Mouse (Mus musculus): ENCODE data around the gene Zfp446. TPM values are rescaled to one million over a fixed set of nuclear protein-coding genes. Genes with fewer than 3 reads are reported as not detected.

Zfp446 gene
- polyA plus RNA-seq, 1 experiment from 2014 or later, result 9.6 TPM

GRCm38 (mm10) chr7:12978931-12979722, 1.5 kb downstream of the Zfp446 start:
- H3K4me2 ChIP-seq, result peak overlapping the region; percentile 76
- 88% methylated on average over 18 of the region's 18 CpGs for WGBS
- H3K27me3 ChIP-seq (ENCODE audit: control insufficient read depth, insufficient read depth, low read length), result no peaks in the 10 kb centered on the region
- H3K4me3 ChIP-seq (ENCODE audit: low read depth, low read length), result no peak overlapping the region
- peaks cover 5% of the 10 kb centered on the region for H3K4me1 ChIP-seq (ENCODE audit: control insufficient read depth, insufficient read depth, low read length)
- ATAC-seq (ENCODE audit: low FRiP score), result no peak
- peak overlapping the region; percentile 76 for H3K9ac ChIP-seq (ENCODE audit: low read length)
- no peak for DNase-seq (ENCODE audit: low spot score, missing footprints)
- H3K36me3 ChIP-seq (ENCODE audit: control insufficient read depth, insufficient read depth, low read length), result no peaks in the 10 kb centered on the region
- H3K9me3 ChIP-seq (ENCODE audit: control insufficient read depth, low read length), result no peaks in the 10 kb centered on the region
- H3K27ac ChIP-seq (ENCODE audit: low read depth, low read length), result no peak overlapping the region; the same call in 1 of the 2 replicates

GRCm38 (mm10) chr7:12979776-12980175, 2.1 kb downstream of the Zfp446 start:
- no peak for DNase-seq (ENCODE audit: low spot score, missing footprints)
- WGBS, result 82% methylated on average over 6 of the region's 6 CpGs
- no peaks in the 10 kb centered on the region for H3K27me3 ChIP-seq (ENCODE audit: control insufficient read depth, insufficient read depth, low read length)

GRCm38 (mm10) chr7:12980291-12980690, 2.6 kb downstream of the Zfp446 start:
- Histone ChIP-seq H3K27me3 (ENCODE audit: control insufficient read depth, insufficient read depth, low read length) (no peaks in the 10 kb centered on the region), H3K9ac (ENCODE audit: low read length) (no peak overlapping the region), H3K27ac (ENCODE audit: low read depth, low read length) (no peak overlapping the region), H3K4me2 (no peak overlapping the region), H3K4me3 (ENCODE audit: low read depth, low read length) (no peak overlapping the region), H3K9me3 (ENCODE audit: control insufficient read depth, low read length) (no peaks in the 10 kb centered on the region), H3K36me3 (ENCODE audit: control insufficient read depth, insufficient read depth, low read length) (no peaks in the 10 kb centered on the region), H3K4me1 (ENCODE audit: control insufficient read depth, insufficient read depth, low read length) (peaks cover 5% of the 10 kb centered on the region)
- no peak for DNase-seq (ENCODE audit: low spot score, missing footprints)
- ATAC-seq (ENCODE audit: low FRiP score), result no peak
- WGBS, result 87% methylated on average over 7 of the region's 7 CpGs

More at GRCm38 (mm10) chr7:12979776-12980175, 2.1 kb downstream of the Zfp446 start:
- Histone ChIP-seq H3K9ac (ENCODE audit: low read length) (no peak overlapping the region), H3K27ac (ENCODE audit: low read depth, low read length) (no peak overlapping the region), H3K4me1 (ENCODE audit: control insufficient read depth, insufficient read depth, low read length) (peaks cover 5% of the 10 kb centered on the region), H3K4me2 (no peak overlapping the region), H3K9me3 (ENCODE audit: control insufficient read depth, low read length) (no peaks in the 10 kb centered on the region), H3K4me3 (ENCODE audit: low read depth, low read length) (no peak overlapping the region), H3K36me3 (ENCODE audit: control insufficient read depth, insufficient read depth, low read length) (no peaks in the 10 kb centered on the region)
- no peak for ATAC-seq (ENCODE audit: low FRiP score)

GRCm38 (mm10) chr7:12985724-12986123, 8.1 kb downstream of the Zfp446 start:
- 84% methylated on average over 1 of the region's 1 CpGs for WGBS
- no peak for DNase-seq (ENCODE audit: low spot score, missing footprints)
- ATAC-seq (ENCODE audit: low FRiP score), result no peak

DNA sequence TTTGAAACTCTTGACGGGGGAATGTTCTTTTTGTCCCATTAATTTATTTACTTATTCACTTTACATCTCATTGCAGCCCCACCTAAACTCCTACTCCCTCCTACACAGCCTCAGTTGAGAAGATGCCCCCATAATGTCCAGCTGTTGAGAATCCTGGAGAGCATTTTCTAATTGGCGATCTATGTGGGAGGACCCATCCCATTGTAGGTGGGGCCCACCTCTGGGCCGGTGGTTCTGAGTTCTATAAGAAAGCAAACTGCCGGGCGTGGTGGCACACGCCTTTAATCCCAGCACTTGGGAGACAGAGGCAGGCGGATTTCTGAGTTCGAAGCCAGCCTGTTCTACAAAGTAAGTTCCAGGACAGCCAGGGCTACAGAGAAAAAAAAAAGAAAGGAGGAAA, 9.3 kb downstream of the Zfp446 start:
- H3K27ac ChIP-seq (ENCODE audit: low read depth, low read length), result no peak overlapping the region
- no peaks in the 10 kb centered on the region for H3K36me3 ChIP-seq (ENCODE audit: control insufficient read depth, insufficient read depth, low read length)
- H3K4me1 ChIP-seq (ENCODE audit: control insufficient read depth, insufficient read depth, low read length), result no peaks in the 10 kb centered on the region
- H3K4me3 ChIP-seq (ENCODE audit: low read depth, low read length), result no peak overlapping the region
- no peak overlapping the region for H3K4me2 ChIP-seq
- H3K27me3 ChIP-seq (ENCODE audit: control insufficient read depth, insufficient read depth, low read length), result no peaks in the 10 kb centered on the region
- no peak overlapping the region for H3K9ac ChIP-seq (ENCODE audit: low read length)
- 86% methylated on average over 8 of the region's 8 CpGs for WGBS
- no peaks in the 10 kb centered on the region for H3K9me3 ChIP-seq (ENCODE audit: control insufficient read depth, low read length)
- DNase-seq (ENCODE audit: low spot score, missing footprints) (no peak), ATAC-seq (ENCODE audit: low FRiP score) (no peak)

More at GRCm38 (mm10) chr7:12985724-12986123, 8.1 kb downstream of the Zfp446 start:
- Histone ChIP-seq H3K4me3 (ENCODE audit: low read depth, low read length) (no peak overlapping the region), H3K27me3 (ENCODE audit: control insufficient read depth, insufficient read depth, low read length) (no peaks in the 10 kb centered on the region), H3K36me3 (ENCODE audit: control insufficient read depth, insufficient read depth, low read length) (no peaks in the 10 kb centered on the region), H3K4me2 (no peak overlapping the region), H3K9me3 (ENCODE audit: control insufficient read depth, low read length) (no peaks in the 10 kb centered on the region), H3K4me1 (ENCODE audit: control insufficient read depth, insufficient read depth, low read length) (no peaks in the 10 kb centered on the region), H3K9ac (ENCODE audit: low read length) (no peak overlapping the region), H3K27ac (ENCODE audit: low read depth, low read length) (no peak overlapping the region)

DNA sequence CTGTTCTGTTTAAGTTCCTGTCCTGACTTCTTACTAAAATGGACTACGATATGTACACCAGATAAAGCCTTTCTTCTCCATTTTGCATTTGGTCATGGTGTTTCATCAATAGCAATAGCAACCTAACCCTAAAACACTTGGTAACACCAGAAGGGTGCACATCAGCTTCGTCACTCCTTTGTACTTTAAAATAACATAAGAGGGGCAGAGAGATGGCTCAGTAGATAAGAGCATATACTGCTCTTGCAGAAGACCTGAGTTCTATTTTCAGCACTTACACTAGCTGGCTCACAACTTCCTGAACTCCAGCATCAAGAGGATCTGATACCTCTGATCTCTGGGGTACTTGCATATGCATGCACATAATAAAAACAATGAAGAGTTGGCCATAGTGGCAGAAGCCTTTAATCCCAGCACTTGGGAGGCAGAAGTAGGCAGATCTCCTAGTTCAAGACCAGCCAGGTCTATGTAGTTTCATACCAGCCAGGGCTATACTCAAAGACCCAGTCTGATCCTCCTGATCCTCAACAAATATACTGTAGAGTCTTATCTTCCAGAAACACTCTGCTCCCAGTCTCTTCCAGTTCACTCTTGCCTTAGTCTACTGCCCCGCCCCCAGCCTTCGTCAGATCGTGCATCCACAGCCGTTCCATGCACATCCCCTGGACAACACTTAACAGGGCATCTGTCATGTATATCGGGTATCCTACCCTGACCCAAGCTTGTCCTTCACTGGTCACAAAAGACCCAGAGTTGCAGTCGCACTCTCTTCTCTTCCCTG, 10.0 kb downstream of the Zfp446 start:
- WGBS, result 82% methylated on average over 8 of the region's 8 CpGs
- H3K9me3 ChIP-seq (ENCODE audit: control insufficient read depth, low read length), result no peaks in the 10 kb centered on the region
- H3K27me3 ChIP-seq (ENCODE audit: control insufficient read depth, insufficient read depth, low read length), result no peaks in the 10 kb centered on the region
- ATAC-seq (ENCODE audit: low FRiP score) (no peak), DNase-seq (ENCODE audit: low spot score, missing footprints) (no peak)
- H3K36me3 ChIP-seq (ENCODE audit: control insufficient read depth, insufficient read depth, low read length), result no peaks in the 10 kb centered on the region
- H3K27ac ChIP-seq (ENCODE audit: low read depth, low read length), result no peak overlapping the region
- H3K4me3 ChIP-seq (ENCODE audit: low read depth, low read length), result no peak overlapping the region
- H3K4me1 ChIP-seq (ENCODE audit: control insufficient read depth, insufficient read depth, low read length), result no peaks in the 10 kb centered on the region
- H3K9ac ChIP-seq (ENCODE audit: low read length), result no peak overlapping the region
- no peak overlapping the region for H3K4me2 ChIP-seq

DNA sequence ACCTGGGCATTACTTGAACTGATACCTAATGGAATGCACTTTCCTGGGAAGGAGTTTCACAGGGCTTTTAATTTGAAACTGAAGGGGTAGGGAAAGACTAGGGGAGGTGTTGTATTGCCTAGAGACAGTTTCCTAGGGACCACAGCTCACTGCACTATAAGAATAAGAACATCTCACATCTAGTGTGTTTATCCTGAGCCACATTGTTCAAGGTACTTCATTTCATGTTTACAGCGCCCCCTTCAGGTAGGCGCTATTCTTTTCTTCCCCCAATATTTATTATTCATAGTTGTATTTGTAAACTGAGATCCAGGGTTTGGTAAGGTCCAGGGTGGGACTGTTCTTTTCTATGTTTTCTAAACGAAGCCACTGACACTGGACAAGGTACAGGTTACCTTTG, 14.6 kb downstream of the Zfp446 start:
- Histone ChIP-seq H3K27me3 (ENCODE audit: control insufficient read depth, insufficient read depth, low read length) (no peaks in the 10 kb centered on the region), H3K4me2 (no peak overlapping the region), H3K9ac (ENCODE audit: low read length) (no peak overlapping the region), H3K36me3 (ENCODE audit: control insufficient read depth, insufficient read depth, low read length) (no peaks in the 10 kb centered on the region), H3K4me3 (ENCODE audit: low read depth, low read length) (no peak overlapping the region), H3K27ac (ENCODE audit: low read depth, low read length) (no peak overlapping the region), H3K9me3 (ENCODE audit: control insufficient read depth, low read length) (no peaks in the 10 kb centered on the region), H3K4me1 (ENCODE audit: control insufficient read depth, insufficient read depth, low read length) (no peaks in the 10 kb centered on the region)
- DNase-seq (ENCODE audit: low spot score, missing footprints) (no peak), ATAC-seq (ENCODE audit: low FRiP score) (no peak)
- WGBS, result 2% methylated on average over 3 of the region's 3 CpGs

DNA sequence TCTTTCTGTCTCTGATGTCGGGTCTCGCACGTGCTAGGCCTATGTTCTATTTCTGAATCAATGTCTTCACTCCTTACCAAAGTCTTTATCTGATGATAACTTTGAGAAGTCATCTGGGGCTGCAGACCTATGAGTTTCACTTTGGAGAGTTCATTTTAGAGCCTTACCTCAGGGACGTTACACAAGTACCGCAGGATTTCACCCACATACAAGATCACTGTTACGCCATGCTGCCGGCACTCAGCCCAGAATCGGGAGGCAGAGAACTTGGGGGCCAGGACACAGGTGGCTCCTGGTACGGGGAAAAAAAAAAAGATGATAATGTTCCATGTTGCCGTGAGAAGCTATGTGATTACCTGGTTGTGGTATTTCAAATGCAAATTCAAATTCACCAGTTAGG, 15.5 kb downstream of the Zfp446 start:
- no peaks in the 10 kb centered on the region for H3K27me3 ChIP-seq (ENCODE audit: control insufficient read depth, insufficient read depth, low read length)
- 88% methylated on average over 10 of the region's 10 CpGs for WGBS
- ATAC-seq (ENCODE audit: low FRiP score) (no peak), DNase-seq (ENCODE audit: low spot score, missing footprints) (no peak)
- H3K4me3 ChIP-seq (ENCODE audit: low read depth, low read length), result no peak overlapping the region
- no peaks in the 10 kb centered on the region for H3K9me3 ChIP-seq (ENCODE audit: control insufficient read depth, low read length)
- H3K27ac ChIP-seq (ENCODE audit: low read depth, low read length), result no peak overlapping the region
- no peaks in the 10 kb centered on the region for H3K4me1 ChIP-seq (ENCODE audit: control insufficient read depth, insufficient read depth, low read length)
- no peaks in the 10 kb centered on the region for H3K36me3 ChIP-seq (ENCODE audit: control insufficient read depth, insufficient read depth, low read length)
- H3K4me2 ChIP-seq, result no peak overlapping the region
- H3K9ac ChIP-seq (ENCODE audit: low read length), result no peak overlapping the region

DNA sequence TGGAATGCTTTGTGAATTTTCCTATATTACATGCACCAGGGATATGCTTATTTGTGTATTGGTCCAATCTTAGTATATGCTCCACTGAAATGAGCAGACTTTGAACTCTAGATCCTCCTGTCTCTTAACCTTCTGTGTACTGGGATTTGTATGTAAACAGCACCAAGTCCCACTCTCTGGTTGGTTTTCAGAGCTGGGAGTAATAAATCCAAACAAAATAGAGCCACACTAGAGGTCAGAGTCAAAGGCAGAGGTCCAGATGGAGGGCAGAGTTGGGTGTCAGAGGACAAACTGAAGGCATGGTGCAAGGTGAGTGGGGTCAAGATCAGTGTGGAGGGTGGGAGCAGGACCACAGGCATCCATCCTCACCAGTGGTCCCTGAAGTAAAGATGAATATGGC, 18.2 kb downstream of the Zfp446 start:
- no peak overlapping the region for H3K4me3 ChIP-seq (ENCODE audit: low read depth, low read length)
- no peaks in the 10 kb centered on the region for H3K36me3 ChIP-seq (ENCODE audit: control insufficient read depth, insufficient read depth, low read length)
- no peak overlapping the region for H3K27ac ChIP-seq (ENCODE audit: low read depth, low read length)
- DNase-seq (ENCODE audit: low spot score, missing footprints) (no peak), ATAC-seq (ENCODE audit: low FRiP score) (no peak)
- H3K27me3 ChIP-seq (ENCODE audit: control insufficient read depth, insufficient read depth, low read length), result no peaks in the 10 kb centered on the region
- H3K4me2 ChIP-seq, result no peak overlapping the region
- H3K9ac ChIP-seq (ENCODE audit: low read length), result no peak overlapping the region
- H3K9me3 ChIP-seq (ENCODE audit: control insufficient read depth, low read length), result no peaks in the 10 kb centered on the region
- no peaks in the 10 kb centered on the region for H3K4me1 ChIP-seq (ENCODE audit: control insufficient read depth, insufficient read depth, low read length)

All from midbrain, embryonic 11.5 days (tissue).